Mouse (Mus musculus): ENCODE measurements around the gene Sae1.

DNA sequence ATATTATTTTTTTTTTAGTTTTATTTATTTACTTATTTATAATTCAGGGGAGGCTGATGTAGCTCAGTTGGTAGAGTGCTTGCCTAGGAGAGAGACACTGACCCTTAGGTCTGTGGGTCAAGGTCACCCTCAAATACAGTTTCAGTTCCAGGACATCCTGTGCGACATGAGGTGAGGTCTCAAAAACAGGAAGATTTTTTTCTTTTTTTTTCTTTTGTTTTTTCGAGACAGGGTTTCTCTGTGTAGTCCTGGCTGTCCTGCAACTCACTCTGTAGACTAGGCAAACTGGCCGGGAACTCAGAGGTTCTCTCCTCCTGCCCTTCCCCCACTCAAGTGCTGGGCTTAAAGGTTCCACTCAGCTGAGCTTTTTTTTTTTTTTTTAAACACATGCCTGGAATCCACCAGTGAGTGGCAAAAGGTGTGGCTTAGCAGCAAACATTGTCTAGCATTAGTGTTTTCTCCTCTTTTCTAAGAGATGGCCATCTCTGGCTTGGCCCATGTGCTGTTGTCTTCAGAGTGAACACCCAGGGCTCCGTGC lies 72.3 kb downstream of the Sae1 start:
- no peak for TF ChIP-seq CTCF (IDR thresholded peaks at IDR 0.05; ENCODE audit: low read depth, low read length)
- no peak for TF ChIP-seq POLR2A (IDR thresholded peaks at IDR 0.05; ENCODE audit: borderline replicate concordance, low read depth, low read length)
